Mouse (Mus musculus): ENCODE measurements around the gene Pin1. TPM values are rescaled to one million over a fixed set of nuclear protein-coding genes. Genes with fewer than 3 reads are reported as not detected.

Gene Pin1
- polyA plus RNA-seq, 1 experiment from 2014 or later = 45.4 TPM

DNA sequence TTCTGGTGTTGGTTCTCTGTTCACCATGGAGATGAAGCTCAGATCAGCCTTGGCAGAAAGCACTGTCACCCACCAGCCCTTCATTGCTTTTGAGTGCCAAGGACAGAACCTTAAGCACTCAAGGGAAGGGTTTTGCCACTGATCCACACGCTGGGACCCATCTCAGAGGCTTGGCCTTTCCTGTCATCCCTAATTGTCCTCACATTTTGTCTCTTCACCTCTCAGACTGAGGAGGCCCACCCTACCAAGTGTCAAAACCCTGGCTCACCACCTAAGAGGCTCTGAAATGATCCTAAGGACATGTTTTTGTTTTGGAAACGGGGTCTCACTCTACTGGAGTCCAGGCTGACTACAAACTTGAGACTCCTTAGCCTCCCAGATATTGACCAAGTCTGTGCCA is 15.1 kb upstream of the Pin1 start:
- Histone ChIP-seq H3K36me3 (ENCODE audit: control insufficient read depth, insufficient read depth, low read length) (peaks cover 9% of the 10 kb centered on the region), H3K27ac (ENCODE audit: low read length) (no peak overlapping the region), H3K27me3 (replicated peaks; ENCODE audit: control insufficient read depth, insufficient read depth, low read length) (no peaks in the 10 kb centered on the region), H3K4me2 (ENCODE audit: low read depth, low read length) (no peak overlapping the region), H3K4me1 (ENCODE audit: control insufficient read depth, insufficient read depth, low read length) (peaks cover 6% of the 10 kb centered on the region), H3K9ac (ENCODE audit: low read depth, low read length) (no peak overlapping the region), H3K4me3 (ENCODE audit: low read length) (no peak overlapping the region), H3K9me3 (ENCODE audit: control insufficient read depth, low read length) (no peaks in the 10 kb centered on the region)
- WGBS = 81% methylated on average over 2 of the region's 2 CpGs
- ATAC-seq = no peak

DNA sequence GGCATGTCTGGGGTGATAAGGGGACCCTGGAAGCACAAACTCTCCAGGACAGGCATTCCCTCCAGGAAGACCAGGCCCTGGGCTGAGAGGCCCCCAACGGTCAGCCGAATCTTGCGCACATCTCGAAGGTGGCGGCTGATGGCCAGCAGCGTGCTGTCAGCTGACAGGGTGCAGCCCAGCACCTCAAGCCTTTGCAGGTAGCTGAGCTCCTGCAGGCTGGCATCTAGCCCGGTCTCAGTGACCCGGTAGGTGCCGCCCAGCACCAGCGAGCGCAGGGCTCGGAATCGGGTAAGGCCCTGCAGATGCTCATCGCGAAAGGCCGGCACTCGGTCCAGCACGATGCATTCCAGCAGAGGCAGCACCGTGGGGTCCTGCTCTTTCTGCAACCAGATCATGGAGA is 13.3 kb upstream of the Pin1 start:
- Histone ChIP-seq H3K4me3 (ENCODE audit: low read length) (no peak overlapping the region), H3K27me3 (replicated peaks; ENCODE audit: control insufficient read depth, insufficient read depth, low read length) (no peaks in the 10 kb centered on the region), H3K9me3 (ENCODE audit: control insufficient read depth, low read length) (no peaks in the 10 kb centered on the region), H3K9ac (ENCODE audit: low read depth, low read length) (no peak overlapping the region), H3K27ac (ENCODE audit: low read length) (no peak overlapping the region), H3K4me2 (ENCODE audit: low read depth, low read length) (no peak overlapping the region), H3K36me3 (ENCODE audit: control insufficient read depth, insufficient read depth, low read length) (peaks cover 9% of the 10 kb centered on the region), H3K4me1 (ENCODE audit: control insufficient read depth, insufficient read depth, low read length) (peaks cover 6% of the 10 kb centered on the region)
- WGBS = 95% methylated on average over 19 of the region's 19 CpGs
- ATAC-seq = no peak

DNA sequence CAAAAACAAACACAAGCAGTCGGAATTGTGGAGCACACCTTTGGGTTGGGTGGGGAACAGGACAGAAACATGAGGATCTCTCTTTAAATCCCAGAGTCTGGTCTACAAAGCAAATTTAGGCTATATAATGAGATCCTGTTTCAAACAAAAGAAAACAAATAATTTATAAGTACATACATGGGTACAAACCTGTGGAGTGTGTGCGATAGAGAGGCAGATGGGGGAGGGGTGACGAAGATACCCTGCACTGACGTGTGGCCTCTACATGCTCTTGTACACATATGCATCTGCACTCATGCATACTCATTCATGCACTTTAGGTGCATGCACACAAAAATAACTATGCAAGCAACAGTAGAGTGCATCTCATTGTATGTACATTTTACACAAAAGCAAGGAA is 12.4 kb upstream of the Pin1 start:
- Histone ChIP-seq H3K9ac (ENCODE audit: low read depth, low read length) (no peak overlapping the region), H3K4me3 (ENCODE audit: low read length) (no peak overlapping the region), H3K27ac (ENCODE audit: low read length) (no peak overlapping the region), H3K36me3 (ENCODE audit: control insufficient read depth, insufficient read depth, low read length) (peaks cover 9% of the 10 kb centered on the region), H3K4me1 (ENCODE audit: control insufficient read depth, insufficient read depth, low read length) (peaks cover 6% of the 10 kb centered on the region), H3K9me3 (ENCODE audit: control insufficient read depth, low read length) (no peaks in the 10 kb centered on the region), H3K4me2 (ENCODE audit: low read depth, low read length) (no peak overlapping the region), H3K27me3 (replicated peaks; ENCODE audit: control insufficient read depth, insufficient read depth, low read length) (no peaks in the 10 kb centered on the region)
- no peak for ATAC-seq
- WGBS = 90% methylated on average over 4 of the region's 4 CpGs

DNA sequence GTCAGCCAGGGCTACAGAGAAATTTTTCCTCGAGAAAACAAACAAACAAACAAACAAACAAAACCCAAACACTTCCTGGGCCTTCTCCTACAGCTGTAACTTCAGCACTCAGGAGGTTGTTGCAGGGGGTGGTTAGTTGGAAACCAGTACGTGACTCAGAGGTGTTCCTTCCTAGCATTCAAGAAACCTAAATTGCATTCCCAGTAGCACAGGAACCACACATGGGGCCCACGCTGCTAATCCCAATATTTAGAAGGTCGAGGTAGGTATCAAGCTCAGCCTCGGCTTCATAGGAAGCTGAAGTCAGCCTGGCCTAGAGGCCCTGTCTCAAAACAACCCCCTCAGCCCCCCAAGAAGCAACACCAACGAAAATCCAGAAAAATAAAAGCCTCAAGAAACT is 10.4 kb upstream of the Pin1 start:
- WGBS = 18% methylated on average over 6 of the region's 6 CpGs
- H3K4me1 ChIP-seq (ENCODE audit: control insufficient read depth, insufficient read depth, low read length) = peaks cover 8% of the 10 kb centered on the region
- H3K9me3 ChIP-seq (ENCODE audit: control insufficient read depth, low read length) = no peaks in the 10 kb centered on the region
- H3K36me3 ChIP-seq (ENCODE audit: control insufficient read depth, insufficient read depth, low read length) = peaks cover 9% of the 10 kb centered on the region
- H3K27me3 ChIP-seq (replicated peaks; ENCODE audit: control insufficient read depth, insufficient read depth, low read length) = no peaks in the 10 kb centered on the region
- no peak overlapping the region for H3K27ac ChIP-seq (ENCODE audit: low read length)
- ATAC-seq = no peak
- H3K4me2 ChIP-seq (ENCODE audit: low read depth, low read length) = peak overlapping the region; percentile 95
- H3K9ac ChIP-seq (ENCODE audit: low read depth, low read length) = peak overlapping the region; percentile 86
- H3K4me3 ChIP-seq (ENCODE audit: low read length) = peak overlapping the region; percentile 83

DNA sequence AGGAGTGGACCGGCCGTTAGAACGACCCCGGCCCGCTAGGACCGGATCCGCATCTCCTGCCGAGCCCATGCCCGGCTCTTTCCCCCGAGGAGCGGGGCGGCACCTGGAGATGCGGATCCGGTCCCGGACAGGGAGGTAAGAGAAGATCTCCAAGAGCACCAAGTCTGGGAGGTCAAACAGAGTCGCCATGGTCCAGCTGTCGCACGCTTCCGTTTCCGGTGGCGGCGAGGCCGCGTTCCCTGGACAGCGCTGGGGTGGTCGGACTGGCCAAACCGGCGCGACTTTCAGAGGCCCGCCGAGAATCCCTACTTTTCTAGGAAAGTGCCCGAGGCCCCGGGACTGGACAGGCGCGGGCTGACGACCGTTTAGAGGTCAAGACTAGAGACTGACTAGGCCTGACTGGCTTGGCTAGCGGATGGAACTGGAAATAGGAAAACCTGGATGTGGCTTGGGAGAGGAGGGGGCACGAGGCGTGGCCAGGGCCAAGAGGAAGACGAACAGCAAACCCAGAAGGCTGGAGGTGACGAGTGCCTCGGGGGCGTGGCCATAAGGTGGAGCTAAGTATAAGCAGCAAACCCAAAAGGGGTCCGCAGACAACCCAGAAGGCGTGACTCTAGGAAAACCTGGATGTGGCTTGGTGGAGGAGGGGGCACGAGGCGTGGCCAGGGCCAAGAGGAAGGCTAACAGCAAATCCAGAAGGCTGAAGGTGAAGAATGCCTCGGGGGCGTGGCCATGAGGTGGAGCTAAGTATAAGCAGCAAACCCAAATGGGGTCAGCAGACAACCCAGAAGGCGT is 9.6 kb upstream of the Pin1 start, which contains the start of gene Ubl5:
Gene Ubl5, plus strand, starts transcription at position 778 of the 795 bp plus-strand sequence.
- Histone ChIP-seq H3K27me3 (replicated peaks; ENCODE audit: control insufficient read depth, insufficient read depth, low read length) (no peaks in the 10 kb centered on the region), H3K4me3 (ENCODE audit: low read length) (peak within 1 kb of the TSS; percentile 83), H3K4me1 (ENCODE audit: control insufficient read depth, insufficient read depth, low read length) (peaks cover 8% of the 10 kb centered on the region), H3K9ac (ENCODE audit: low read depth, low read length) (peak within 1 kb of the TSS; percentile 86), H3K36me3 (ENCODE audit: control insufficient read depth, insufficient read depth, low read length) (peaks cover 9% of the 10 kb centered on the region), H3K9me3 (ENCODE audit: control insufficient read depth, low read length) (no peaks in the 10 kb centered on the region), H3K27ac (ENCODE audit: low read length) (peak within 1 kb of the TSS; percentile 97), H3K4me2 (ENCODE audit: low read depth, low read length) (peak within 1 kb of the TSS; percentile 95)
- under 1% methylated on average over 51 of the region's 51 CpGs for WGBS
- ATAC-seq = peak; percentile 91

DNA sequence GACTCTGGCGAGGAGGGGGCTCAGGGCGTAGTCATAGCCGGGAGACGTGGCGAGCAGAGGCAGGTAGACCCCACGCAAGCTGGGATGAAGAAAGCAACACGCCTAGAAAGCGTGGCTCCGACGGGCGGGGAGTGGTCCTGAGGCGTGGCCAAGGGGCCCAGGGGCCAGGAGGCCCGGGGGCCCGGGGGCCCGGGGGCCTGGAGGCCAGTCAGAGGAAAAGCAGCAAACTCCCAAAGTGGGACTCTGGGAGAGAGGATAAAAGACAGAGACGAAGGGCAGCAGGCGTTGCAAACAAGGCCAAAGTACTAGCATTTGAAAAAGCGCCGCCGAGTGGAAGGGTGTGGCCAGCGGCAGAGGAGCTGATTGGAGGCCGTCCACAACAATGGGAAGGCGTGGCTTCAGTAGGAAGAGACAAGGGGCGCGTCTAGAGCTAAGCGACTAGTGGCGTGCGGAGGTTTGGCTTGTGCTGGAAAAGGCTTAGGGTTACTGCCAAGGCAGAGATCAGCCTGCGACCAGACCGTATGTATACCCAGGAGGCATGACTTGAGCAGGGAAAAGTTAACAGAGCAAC is 8.9 kb upstream of the Pin1 start:
- peak overlapping the region; percentile 95 for H3K4me2 ChIP-seq (ENCODE audit: low read depth, low read length)
- peak overlapping the region; percentile 97 for H3K27ac ChIP-seq (ENCODE audit: low read length)
- under 1% methylated on average over 30 of the region's 30 CpGs for WGBS
- H3K9ac ChIP-seq (ENCODE audit: low read depth, low read length) = peak overlapping the region; percentile 86
- H3K4me3 ChIP-seq (ENCODE audit: low read length) = peak overlapping the region; percentile 83
- peaks cover 8% of the 10 kb centered on the region for H3K4me1 ChIP-seq (ENCODE audit: control insufficient read depth, insufficient read depth, low read length)
- ATAC-seq = peak; percentile 86
- H3K36me3 ChIP-seq (ENCODE audit: control insufficient read depth, insufficient read depth, low read length) = peaks cover 6% of the 10 kb centered on the region
- no peaks in the 10 kb centered on the region for H3K27me3 ChIP-seq (replicated peaks; ENCODE audit: control insufficient read depth, insufficient read depth, low read length)
- no peaks in the 10 kb centered on the region for H3K9me3 ChIP-seq (ENCODE audit: control insufficient read depth, low read length)

DNA sequence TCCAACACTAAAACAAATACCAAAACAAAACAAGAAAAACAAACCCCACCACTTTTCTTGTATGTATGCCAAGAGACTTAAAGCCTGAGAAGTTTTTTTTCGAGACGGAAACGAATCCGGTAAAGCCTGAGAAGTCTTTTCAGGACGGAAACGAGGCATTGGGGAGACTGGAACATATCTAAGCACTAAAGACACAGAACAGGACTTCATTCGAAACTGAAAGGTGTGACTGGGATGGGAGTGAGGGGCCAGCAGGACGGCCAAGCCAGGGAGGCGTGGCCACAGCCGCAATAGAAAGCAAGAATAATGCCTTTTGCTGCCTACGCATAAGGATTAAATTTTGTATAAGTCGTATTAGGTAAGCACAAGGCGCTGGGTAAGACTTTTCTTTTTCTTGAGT is 8.1 kb upstream of the Pin1 start:
- no peaks in the 10 kb centered on the region for H3K27me3 ChIP-seq (replicated peaks; ENCODE audit: control insufficient read depth, insufficient read depth, low read length)
- WGBS = 5% methylated on average over 13 of the region's 13 CpGs
- no peak for ATAC-seq
- peak overlapping the region; percentile 83 for H3K4me3 ChIP-seq (ENCODE audit: low read length)
- no peaks in the 10 kb centered on the region for H3K9me3 ChIP-seq (ENCODE audit: control insufficient read depth, low read length)
- H3K4me2 ChIP-seq (ENCODE audit: low read depth, low read length) = peak overlapping the region; percentile 95
- no peaks in the 10 kb centered on the region for H3K36me3 ChIP-seq (ENCODE audit: control insufficient read depth, insufficient read depth, low read length)
- H3K9ac ChIP-seq (ENCODE audit: low read depth, low read length) = peak overlapping the region; percentile 86
- peaks cover 8% of the 10 kb centered on the region for H3K4me1 ChIP-seq (ENCODE audit: control insufficient read depth, insufficient read depth, low read length)
- H3K27ac ChIP-seq (ENCODE audit: low read length) = peak overlapping the region; percentile 97

DNA sequence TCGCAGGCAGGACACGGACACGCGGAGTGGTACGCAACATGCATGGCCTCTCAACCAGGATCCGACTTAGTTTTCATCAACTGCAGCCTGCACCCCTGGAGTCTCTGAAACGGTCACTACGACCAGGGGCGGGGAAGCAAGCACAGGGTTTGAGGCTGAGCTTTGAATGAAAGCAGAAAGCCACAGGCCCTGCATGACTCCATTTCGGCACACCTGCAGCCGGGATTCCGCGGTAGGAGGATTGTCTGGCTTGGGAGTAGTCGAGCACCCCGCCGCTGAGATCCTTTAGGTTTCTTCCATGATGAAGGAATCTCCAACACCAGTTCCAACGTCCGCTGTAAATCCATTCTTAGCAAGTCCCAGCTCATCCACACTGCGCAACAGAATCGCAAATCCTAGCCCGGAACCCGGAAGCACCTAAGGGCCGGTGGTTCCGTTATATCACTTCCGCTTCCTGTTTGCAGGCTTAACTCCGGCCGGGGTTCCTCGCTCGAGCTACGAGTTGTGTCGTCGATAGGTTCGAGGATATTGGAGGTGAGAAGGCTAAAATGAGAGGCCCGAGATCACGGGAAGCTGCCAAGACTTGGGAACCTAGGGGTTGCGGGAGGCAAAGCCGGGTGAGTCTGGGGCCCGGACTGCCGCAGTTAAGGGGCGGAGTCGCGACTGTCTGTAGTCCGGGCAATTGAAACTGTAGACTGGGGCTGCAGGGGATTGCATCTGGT is 7.4 kb upstream of the Pin1 start, which contains the start of gene Fbxl12:
Gene Fbxl12, minus strand, starts transcription at position 408 of the 722 bp plus-strand sequence.
- Histone ChIP-seq H3K27me3 (replicated peaks; ENCODE audit: control insufficient read depth, insufficient read depth, low read length) (no peaks in the 10 kb centered on the region), H3K9me3 (ENCODE audit: control insufficient read depth, low read length) (no peaks in the 10 kb centered on the region), H3K4me2 (ENCODE audit: low read depth, low read length) (peak within 1 kb of the TSS; percentile 95), H3K36me3 (ENCODE audit: control insufficient read depth, insufficient read depth, low read length) (no peaks in the 10 kb centered on the region), H3K4me3 (ENCODE audit: low read length) (peak within 1 kb of the TSS; percentile 83), H3K4me1 (ENCODE audit: control insufficient read depth, insufficient read depth, low read length) (peaks cover 8% of the 10 kb centered on the region), H3K27ac (ENCODE audit: low read length) (peak within 1 kb of the TSS; percentile 97), H3K9ac (ENCODE audit: low read depth, low read length) (peak within 1 kb of the TSS; percentile 86)
- under 1% methylated on average over 43 of the region's 43 CpGs for WGBS
- ATAC-seq = peak; percentile 34

DNA sequence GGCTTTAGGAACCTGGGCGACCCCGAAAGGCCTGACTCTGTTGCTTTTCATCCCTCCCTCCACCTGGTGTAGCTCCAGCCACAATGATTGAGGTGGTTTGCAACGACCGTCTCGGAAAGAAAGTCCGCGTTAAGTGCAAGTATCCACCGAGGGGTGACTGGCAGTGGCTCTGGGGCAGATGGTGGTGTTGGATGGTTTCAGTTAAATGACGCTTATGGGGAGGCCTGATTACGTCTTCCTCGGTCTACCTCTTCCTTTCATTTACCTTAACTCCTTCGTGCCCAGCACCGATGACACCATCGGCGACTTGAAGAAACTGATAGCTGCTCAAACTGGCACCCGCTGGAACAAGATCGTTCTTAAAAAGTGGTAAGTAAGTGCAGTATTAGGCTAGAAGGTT is 6.8 kb upstream of the Pin1 start:
- Histone ChIP-seq H3K4me1 (ENCODE audit: control insufficient read depth, insufficient read depth, low read length) (peaks cover 8% of the 10 kb centered on the region), H3K4me3 (ENCODE audit: low read length) (peak overlapping the region; percentile 83), H3K27me3 (replicated peaks; ENCODE audit: control insufficient read depth, insufficient read depth, low read length) (no peaks in the 10 kb centered on the region), H3K27ac (ENCODE audit: low read length) (peak overlapping the region; percentile 97), H3K9me3 (ENCODE audit: control insufficient read depth, low read length) (no peaks in the 10 kb centered on the region), H3K9ac (ENCODE audit: low read depth, low read length) (peak overlapping the region; percentile 86), H3K36me3 (ENCODE audit: control insufficient read depth, insufficient read depth, low read length) (no peaks in the 10 kb centered on the region), H3K4me2 (ENCODE audit: low read depth, low read length) (peak overlapping the region; percentile 95)
- ATAC-seq = no peak
- 4% methylated on average over 17 of the region's 17 CpGs for WGBS
